Mouse (Mus musculus) neutrophil, adult 5-6 weeks (primary cell): Measurements from ENCODE around the gene Gm10277. TPM values are rescaled to one million over a fixed set of nuclear protein-coding genes. Genes with fewer than 3 reads are reported as not detected.
"Not testable (repeated sequence)": the region's sequence is repeated elsewhere in the genome, so short reads cannot be mapped to it uniquely, and the experiment has no call there.

Experiments
- ATAC-seq: fragments of 151-379, 151-347 bp; 2 replicates; pipeline ENCODE4 v1.8.0; 2017; ENCODE audit warnings: mild to moderate bottlenecking, moderate TSS enrichment; ENCODE audit not compliant: insufficient number of reproducible peaks, poor library complexity, low FRiP score, severe bottlenecking; ENCODE audit errors: extremely low read depth
- total RNA-seq: library from RNA; stranded (forward); fragments of 200-1000 nt; gene quantifications from 2 replicates; pipeline ENCODE4 v1.2.3, GENCODE M21; 2017

Gene Gm10277
- total RNA-seq, 1 experiment from 2014 or later = not detected

DNA sequence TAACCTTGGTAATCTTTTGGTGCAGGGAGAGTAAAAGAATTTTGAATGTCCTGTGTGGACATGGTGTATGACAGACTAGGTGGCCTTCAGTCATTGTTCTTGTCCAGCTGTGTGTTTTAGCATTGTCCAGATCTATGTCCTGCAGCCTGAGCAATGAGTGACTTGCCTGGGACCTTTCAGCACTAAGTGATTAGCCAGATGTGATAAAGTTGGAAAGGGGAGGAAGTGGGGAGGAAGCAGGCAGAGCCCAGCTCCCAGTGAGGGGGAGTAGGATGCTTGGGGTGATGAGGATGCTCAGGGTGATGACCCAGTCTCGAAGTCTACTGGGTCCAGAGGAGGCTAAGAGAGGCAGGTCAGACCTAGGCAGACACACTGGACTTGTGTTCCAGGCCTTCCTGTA is 8.3 kb downstream of the Gm10277 start:
- ATAC-seq = no peak

- ATAC-seq = no peak
Measured at GRCm38 (mm10) chr11:77777937-77778336, 9.6 kb downstream of the Gm10277 start.

DNA sequence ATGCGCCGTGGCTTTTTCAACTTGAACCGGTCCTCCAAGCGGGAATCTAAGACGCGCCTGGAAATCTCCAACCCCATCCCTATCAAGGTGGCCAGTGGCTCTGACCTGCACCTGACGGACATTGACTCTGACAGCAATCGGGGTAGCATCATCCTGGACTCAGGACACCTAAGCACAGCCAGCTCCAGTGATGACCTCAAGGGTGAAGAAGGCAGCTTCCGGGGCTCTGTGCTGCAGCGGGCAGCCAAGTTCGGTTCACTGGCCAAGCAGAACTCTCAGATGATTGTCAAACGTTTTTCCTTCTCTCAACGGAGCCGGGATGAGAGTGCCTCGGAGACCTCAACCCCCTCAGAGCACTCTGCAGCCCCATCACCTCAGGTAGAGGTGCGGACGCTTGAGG is 10.1 kb downstream of the Gm10277 start:
- no peak for ATAC-seq

DNA sequence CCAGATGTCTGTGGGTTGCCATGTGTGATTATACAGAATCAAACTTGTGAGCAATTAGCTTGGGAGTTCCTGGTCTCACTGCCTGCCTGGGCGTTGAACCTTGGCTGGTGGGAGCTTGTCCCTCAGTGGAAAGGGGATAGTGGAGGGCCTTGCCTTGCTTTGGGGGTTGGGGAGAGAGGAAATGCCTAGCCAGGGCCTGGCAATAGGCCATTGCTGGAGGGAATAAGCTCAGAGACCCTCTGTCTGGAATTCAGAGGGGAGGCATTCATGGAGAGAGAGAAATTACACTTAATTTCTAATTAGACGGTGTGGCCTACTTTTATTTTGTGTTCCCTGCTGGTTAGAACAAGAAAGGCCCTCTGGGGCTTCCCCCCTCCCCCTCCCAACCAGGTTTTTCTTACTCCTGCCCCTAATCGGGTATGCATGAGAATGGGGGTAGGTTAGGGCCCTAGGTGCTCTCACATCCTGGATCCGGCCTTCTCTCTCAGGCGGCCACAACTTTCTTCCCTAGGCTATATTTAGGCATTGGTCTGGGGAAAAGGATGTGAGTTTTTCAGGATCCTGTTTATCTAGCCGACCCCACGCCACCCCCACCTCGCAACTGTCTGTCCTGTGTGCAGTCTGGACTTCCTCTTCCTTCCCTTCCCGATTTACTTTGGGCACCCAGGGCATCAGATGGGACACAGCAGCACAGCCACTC is 11.7 kb downstream of the Gm10277 start:
- no peak for ATAC-seq

DNA sequence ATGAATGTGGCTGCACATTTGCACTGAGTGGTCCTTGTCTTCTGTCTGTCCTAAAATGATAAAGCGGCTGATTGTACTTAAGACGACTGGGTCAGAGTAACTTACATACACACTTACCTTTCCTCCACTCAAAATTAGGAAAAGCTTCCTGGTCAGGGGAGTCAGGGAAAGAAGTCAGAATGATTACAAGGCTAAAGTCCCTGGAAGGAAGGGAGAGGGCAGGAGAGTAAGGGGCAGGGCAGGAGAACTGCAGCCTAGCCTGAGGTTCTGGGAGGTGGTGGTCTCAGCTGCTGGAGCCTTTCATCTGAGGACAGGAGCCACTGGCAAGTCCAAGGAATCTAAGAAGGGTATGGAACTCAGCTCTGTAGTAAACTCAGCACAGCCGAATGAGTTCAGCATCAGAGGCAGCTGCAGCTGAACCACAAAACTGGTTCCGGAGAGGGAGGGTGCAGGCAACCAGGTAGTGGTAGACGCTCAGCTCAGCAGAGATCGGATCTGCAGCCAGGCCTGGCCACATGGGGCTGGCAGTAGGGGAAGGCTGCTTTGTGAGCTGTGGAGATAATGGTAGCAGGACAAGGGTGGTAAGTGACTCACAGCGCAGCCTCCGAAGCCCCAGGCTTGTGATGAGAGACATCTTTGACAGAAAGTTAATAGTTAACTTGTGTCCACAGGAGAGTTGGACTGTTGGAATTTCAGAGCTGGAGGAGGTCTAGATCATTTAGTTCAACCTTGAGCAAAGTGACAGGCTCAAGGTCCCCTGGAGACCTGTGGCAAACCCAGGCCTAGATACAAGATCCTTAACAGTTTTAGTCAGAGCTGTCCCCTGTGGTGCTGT is 15.5 kb downstream of the Gm10277 start:
- ATAC-seq = no peak

GRCm38 (mm10) chr11:77770346-77770745 is 17.2 kb downstream of the Gm10277 start:
- no peak for ATAC-seq

DNA sequence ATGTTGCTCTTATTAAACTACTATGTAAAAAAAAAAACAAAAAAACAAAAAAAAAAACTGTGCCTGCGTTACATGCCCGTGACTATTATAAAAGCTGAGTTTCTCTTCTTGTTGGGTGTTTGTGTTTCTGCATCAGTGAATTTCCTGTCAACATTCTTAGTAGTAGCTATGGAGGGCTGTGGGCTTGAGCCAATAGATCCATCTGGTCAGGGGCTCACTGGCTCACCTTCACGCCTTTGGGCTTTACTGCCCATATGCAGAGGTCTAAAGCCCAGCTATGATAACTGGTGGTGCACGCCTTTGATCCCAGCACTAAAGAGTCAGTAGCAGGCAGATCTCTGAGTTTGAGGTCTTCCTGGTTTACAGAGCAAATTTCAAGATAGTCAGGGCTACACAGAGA is 18.1 kb downstream of the Gm10277 start:
- ATAC-seq = no peak

DNA sequence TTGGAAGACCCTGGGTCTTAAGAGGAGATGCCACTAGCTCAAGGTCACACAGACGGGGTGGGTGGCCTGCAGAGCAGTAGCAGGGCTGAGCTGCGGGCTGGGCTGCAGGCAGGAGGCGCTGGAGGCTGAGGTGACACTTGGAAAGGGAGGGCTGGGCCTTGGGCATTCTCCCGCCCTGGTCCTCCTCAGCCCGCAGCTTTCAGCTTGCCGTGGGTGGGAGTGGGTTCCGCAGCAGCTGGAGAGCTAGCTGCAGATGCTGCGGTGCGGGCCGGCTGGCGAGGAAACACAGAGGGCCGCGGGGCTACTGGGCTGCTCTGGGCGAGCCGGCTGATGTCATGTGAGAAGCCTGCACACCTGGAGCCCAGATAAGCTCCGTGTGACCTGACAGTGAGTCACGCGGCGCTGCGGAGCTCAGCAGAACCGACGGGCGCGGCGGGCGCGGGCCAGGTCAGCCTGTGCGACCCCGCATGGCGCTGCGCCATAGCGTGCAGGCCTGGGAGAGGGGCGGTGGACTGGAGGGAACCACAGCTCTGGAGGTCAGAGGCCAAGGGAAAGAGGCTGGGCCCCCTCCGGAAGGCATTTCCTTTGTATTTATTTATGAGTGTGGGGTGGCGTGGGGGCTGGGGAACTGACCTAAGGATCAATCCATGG is 21.1 kb downstream of the Gm10277 start:
- ATAC-seq = no peak

GRCm38 (mm10) chr11:77765459-77765777 is 22.1 kb downstream of the Gm10277 start:
- ATAC-seq = no peak

GRCm38 (mm10) chr11:77764694-77765458 is 22.7 kb downstream of the Gm10277 start:
- ATAC-seq = no peak

DNA sequence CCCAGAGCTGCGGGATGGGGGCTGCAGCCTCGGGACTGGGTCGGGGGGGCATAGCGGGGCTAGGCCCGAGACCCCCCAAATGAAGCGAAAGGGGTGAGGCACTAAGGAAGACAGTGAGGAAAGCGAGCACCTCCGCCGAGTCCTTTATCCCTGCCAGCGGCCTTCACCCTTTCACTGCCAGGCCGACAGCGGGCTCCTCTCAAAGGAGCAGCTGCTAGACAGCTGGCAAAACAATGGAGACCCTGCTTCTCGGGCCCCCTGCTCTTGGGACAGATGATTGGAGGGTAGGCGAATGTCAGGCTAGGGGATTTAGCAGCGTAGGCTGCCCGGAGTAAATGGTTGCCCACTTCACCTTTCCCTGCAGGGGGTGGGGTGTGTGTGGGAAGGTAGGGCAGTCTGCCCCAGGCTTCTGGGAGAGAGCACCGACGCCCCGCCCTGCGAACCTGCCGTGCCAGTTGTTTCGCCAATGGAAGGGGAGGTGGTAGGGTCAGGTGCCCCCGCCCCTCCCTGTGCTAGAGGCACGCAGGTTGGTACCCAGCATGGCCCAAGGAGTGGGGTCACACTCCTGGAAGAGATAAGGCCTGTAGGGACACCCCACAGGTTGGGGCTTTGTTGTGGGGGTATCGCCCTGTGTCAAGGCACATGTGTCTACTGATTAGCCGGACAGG is 23.7 kb downstream of the Gm10277 start:
- no peak for ATAC-seq

DNA sequence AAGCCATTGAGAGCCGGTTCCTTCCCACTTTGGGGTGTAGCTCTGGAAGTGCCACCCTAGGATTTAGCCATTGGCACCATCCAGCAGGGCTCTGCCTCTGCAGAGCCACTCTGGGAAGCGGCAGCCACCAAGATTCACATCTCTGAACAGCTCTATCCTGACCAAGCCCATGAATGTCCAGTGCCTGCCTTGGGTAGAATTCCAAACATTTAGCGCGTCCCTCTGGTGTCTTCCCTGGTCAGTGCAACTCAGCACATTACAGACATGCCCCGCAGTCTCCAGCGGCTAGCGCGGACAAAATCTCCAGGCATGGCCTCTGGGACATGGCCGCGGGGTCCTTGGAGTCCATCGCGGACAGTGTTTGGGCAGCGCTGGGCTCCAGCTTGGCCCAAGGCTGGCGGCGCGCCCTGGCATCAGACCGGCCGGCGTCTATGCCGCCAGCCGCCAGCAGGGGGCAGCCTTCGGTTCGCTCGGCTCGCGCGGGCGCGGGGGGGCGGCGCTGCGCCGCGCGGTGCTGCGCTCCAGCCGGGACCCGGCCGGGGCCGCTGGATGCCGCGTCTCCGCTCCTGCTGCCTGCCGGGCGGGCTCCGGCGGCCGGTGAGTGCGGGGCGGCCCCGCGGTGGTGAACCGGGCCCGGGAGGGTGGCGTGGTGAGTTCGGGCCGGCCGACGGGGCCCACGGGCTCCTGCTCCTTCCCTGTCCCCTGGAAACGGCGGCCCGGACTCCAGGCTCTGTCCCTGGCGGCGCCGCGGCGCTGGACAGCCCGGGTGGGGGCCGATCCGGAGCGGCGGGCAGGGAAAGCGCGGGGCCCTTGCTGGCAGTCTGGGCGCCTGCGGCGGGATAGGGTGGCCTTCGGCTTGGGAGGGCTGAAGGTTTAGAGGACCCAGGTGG is 24.5 kb downstream of the Gm10277 start, which contains the start of gene Myo18a:
Gene Myo18a, plus strand, starts transcription at position 464 of the 890 bp plus-strand sequence.
- peak; percentile 46; the same call in 1 of the 2 replicates for ATAC-seq

DNA sequence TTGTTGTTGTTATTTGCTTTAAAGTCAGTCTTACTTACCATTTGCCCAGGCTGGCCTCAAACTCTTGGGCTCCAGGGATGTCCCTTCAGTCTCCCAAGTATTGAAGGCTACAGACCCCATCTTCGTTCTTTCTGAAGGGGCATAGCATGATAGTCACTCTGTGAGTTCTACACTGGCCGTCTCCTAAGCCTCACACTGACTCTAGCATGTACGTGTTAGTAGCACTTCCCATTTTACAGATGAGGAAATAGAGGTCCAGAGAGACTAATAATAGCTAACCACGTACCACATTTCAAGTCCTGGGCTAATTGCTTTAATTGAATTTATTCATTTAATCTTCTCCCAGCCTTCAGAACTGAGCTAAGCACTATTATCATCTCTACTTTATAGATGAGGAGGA is 27.5 kb downstream of the Gm10277 start:
- no peak for ATAC-seq

- ATAC-seq = no peak
Measured at GRCm38 (mm10) chr11:77753469-77753868, 34.1 kb downstream of the Gm10277 start.

DNA sequence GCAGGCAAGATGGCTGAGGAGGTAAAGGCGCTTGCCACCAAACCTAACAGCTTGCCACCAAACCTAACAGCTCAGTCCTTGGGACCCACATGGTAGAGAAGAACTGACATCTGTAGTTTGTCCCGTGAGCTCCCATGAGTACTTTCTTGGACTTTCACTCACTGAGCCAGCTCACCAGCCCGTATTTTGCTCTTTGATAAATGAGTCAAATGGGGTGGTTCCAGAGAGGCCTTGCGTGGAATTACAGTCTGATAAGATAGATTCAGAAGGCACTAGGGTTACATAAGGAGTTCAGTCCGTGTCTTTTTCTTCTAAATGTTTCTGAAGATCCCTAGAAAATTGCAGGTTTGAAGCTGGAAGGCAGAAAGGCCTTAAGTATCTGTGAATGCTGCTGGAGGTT is 35.0 kb downstream of the Gm10277 start:
- no peak for ATAC-seq

DNA sequence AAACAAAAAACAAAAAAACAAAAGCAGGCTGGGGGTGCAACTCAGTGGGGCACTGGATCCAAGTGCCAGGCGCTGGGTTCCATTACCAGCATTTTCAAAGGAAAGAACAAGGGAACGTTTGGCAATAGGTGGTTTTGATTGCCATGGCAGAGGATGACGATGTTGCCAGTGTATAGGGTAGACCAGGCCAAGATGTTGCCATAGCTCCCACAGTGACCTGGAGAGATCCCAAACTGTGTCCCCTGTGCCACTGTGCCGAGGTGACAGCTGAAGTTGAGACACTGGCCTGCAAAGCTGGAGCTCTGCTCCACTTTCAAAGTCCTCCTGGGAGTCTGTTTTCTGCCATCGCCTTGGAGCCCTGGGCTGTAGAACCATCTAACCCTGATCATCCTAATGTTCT is 38.6 kb downstream of the Gm10277 start:
- ATAC-seq = no peak

GRCm38 (mm10) chr11:77747103-77747502 is 40.4 kb downstream of the Gm10277 start:
- ATAC-seq = not testable (repeated sequence)

DNA sequence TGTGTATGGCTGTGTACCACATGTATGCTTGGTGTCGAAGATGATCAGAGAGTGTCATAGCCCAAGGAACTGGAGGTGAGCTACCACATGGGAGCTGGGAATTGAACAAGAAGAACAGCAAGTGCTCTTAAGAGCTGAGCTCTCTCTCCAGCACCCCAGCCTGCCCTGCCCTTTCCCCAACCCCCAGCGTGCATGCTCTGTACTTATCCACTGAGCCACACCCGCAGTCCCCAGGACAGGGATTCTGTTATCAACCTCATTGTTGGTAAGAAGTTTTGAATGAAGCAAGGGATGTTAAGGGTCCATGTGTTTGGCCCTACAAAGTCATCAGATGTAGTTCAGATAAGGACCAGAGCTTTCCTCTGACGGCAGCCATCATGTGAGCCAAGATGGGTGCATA is 40.9 kb downstream of the Gm10277 start:
- ATAC-seq = no peak
